Mouse (Mus musculus) brain, embryonic 14.5 days (tissue): Measurements from ENCODE around the gene Hbq1a.

Source experiments
- CTCF ChIP-seq: fragments of 200-500 bp; IDR thresholded peaks from 2 replicates; pipeline ENCODE4 v1.5.1; 2012; ENCODE audit warnings: inconsistent platforms, mild to moderate bottlenecking, moderate library complexity, borderline replicate concordance; ENCODE audit not compliant: insufficient read depth, insufficient read length; ENCODE audit errors: extremely low read depth
- POLR2A ChIP-seq: fragments of 200-500 bp; IDR thresholded peaks from 2 replicates; pipeline ENCODE4 v1.6.1; 2012; ENCODE audit warnings: mild to moderate bottlenecking, inconsistent platforms, borderline replicate concordance; ENCODE audit not compliant: poor library complexity, insufficient read depth, insufficient read length, severe bottlenecking; ENCODE audit errors: extremely low read depth

DNA sequence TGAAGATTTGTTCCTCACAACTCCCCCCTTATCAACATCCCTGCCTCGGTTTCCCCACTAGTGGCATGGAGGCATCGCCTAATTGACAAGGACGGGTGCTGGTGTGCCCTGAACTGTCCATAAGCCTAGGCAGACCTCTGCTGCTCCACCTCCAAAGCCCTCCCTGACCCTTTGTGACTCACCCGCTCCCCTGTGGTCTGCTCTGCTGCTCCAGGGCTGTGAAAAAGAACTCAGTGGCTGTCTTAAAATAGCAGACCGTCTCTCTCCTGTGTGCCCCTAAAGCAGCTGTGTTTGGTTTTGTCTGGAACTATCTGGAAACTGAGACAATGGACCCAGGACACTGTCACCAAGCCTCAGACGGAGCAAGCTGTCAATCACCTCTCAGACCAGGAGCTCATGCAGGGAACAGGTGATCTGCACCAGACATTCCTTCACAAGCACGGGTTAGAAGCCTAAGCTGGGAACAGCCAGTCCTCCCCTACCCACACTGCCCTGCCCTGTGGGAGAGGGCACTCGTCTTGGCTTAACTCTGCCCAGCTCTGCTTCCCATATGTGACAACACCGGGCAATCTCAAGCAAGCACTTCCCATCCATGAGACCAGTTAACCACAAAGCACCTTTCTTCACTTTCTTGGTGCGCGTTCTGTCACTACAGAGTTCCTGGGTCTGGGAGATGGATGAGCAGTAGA is 20.8 kb downstream of the Hbq1a start:
- TF ChIP-seq POLR2A (no peak), CTCF (no peak)
